Mouse (Mus musculus) heart, embryonic 14.5 days (tissue): Measurements from ENCODE around the gene Gm6370. TPM values are rescaled to one million over a fixed set of nuclear protein-coding genes. Genes with fewer than 3 reads are reported as not detected.
"Not testable (repeated sequence)": the region's sequence is repeated elsewhere in the genome, so short reads cannot be mapped to it uniquely, and the experiment has no call there.

Experiments
- ATAC-seq: fragments of 200-750 bp; cut with Nextera tagmentation; 2 replicates; pipeline ENCODE4 v1.8.0; 2017; ENCODE audit warnings: low read depth, moderate TSS enrichment; ENCODE audit not compliant: insufficient number of reproducible peaks, insufficient read depth, low FRiP score
- H3K27ac ChIP-seq, 2 experiments: fragments of 200-500 bp in 1 of 2; fragments of 300-500 bp in 1 of 2; sonication (generic) in 1 of 2; replicated peaks in 1 of 2; 2 replicates each; pipeline ENCODE4 v1.5.1; 2012 to 2014; ENCODE audit warnings: low read depth in 2 of 2, low read length in 2 of 2, control low read depth in 1 of 2, mild to moderate bottlenecking in 1 of 2, mixed read lengths in 1 of 2; ENCODE audit not compliant: control insufficient read depth in 1 of 2, insufficient read depth in 1 of 2
- H3K27me3 ChIP-seq: fragments of 300-500 bp; sonication (generic); 2 replicates; pipeline ENCODE4 v1.6.1; 2014; ENCODE audit warnings: mild to moderate bottlenecking, low read length, control low read depth; ENCODE audit not compliant: control insufficient read depth, insufficient read depth
- H3K36me3 ChIP-seq: fragments of 300-500 bp; sonication (generic); 2 replicates; pipeline ENCODE4 v1.6.1; 2014; ENCODE audit warnings: mild to moderate bottlenecking, control low read depth, low read length, mixed read lengths; ENCODE audit not compliant: control insufficient read depth, insufficient read depth
- H3K4me1 ChIP-seq, 2 experiments: fragments of 200-500 bp in 1 of 2; fragments of 300-500 bp in 1 of 2; sonication (generic) in 1 of 2; 2 replicates each; pipeline ENCODE4 v1.6.1; 2012 to 2014; ENCODE audit warnings: low read length in 2 of 2, control low read depth in 1 of 2, mixed read lengths in 1 of 2; ENCODE audit not compliant: control insufficient read depth in 2 of 2, insufficient read depth in 2 of 2
- H3K4me2 ChIP-seq: fragments of 300-500 bp; sonication (generic); 2 replicates; pipeline ENCODE4 v1.6.1; 2014; ENCODE audit warnings: mild to moderate bottlenecking, low read length
- H3K4me3 ChIP-seq, 2 experiments: fragments of 200-500 bp in 1 of 2; fragments of 300-500 bp in 1 of 2; sonication (generic) in 1 of 2; 2 replicates each; pipeline ENCODE4 v1.5.1; 2012 to 2014; ENCODE audit warnings: low read length in 2 of 2, mild to moderate bottlenecking in 2 of 2, control low read depth in 1 of 2, low read depth in 1 of 2, moderate library complexity in 1 of 2; ENCODE audit not compliant: control insufficient read depth in 1 of 2, insufficient read depth in 1 of 2
- H3K9ac ChIP-seq: fragments of 300-500 bp; sonication (generic); 2 replicates; pipeline ENCODE4 v1.6.1; 2014; ENCODE audit warnings: mild to moderate bottlenecking, low read length
- H3K9me3 ChIP-seq: fragments of 300-500 bp; sonication (generic); 2 replicates; pipeline ENCODE4 v1.6.1; 2016; ENCODE audit warnings: low read length, control low read depth; ENCODE audit not compliant: control insufficient read depth
- WGBS: fragments of 180-500 bp; shearing (Covaris S2); extraction: QIAGEN DNeasy Blood & Tissue Kit; methylation state at CpG from one replicate; pipeline ENCODE4 v1.1.7; 2014; 5-methylcytosine and 5-hydroxymethylcytosine counted together
- polyA plus RNA-seq: library from polyadenylated mRNA; unstranded; fragments of >200 nt; fragmentation: Nextera tagmentation; extraction: Ambion mirVana; gene quantifications from 2 replicates; pipeline ENCODE4 v1.2.1, GENCODE M21; 2014

Gm6370 gene
- not detected in 2 replicates for polyA plus RNA-seq

GRCm38 (mm10) chr5:146491063-146491462, at the start of gene Gm6370:
Gene Gm6370 (plus strand): TSS chr5:146491363.
- H3K36me3 ChIP-seq, ATAC-seq, H3K9me3 ChIP-seq, H3K4me2 ChIP-seq, H3K4me1 ChIP-seq, H3K4me3 ChIP-seq, H3K9ac ChIP-seq, H3K27me3 ChIP-seq, H3K27ac ChIP-seq: not testable (repeated sequence)
- no CpG with 5 or more reads among the region's 5 CpGs for WGBS

GRCm38 (mm10) chr5:146442767-146443166, 48.4 kb upstream of the Gm6370 start:
- no peak for ATAC-seq
- 66% methylated on average over 2 of the region's 2 CpGs for WGBS
- no peak overlapping the region for H3K27ac ChIP-seq

GRCm38 (mm10) chr5:146446633-146447032, 44.5 kb upstream of the Gm6370 start:
- H3K4me2 ChIP-seq = no peak overlapping the region
- no peak overlapping the region for H3K27ac ChIP-seq
- H3K9ac ChIP-seq = no peak overlapping the region
- no peaks in the 10 kb centered on the region for H3K9me3 ChIP-seq
- H3K4me1 ChIP-seq = no peaks in the 10 kb centered on the region
- WGBS = 65% methylated on average over 2 of the region's 2 CpGs
- ATAC-seq = no peak
- H3K36me3 ChIP-seq = no peaks in the 10 kb centered on the region
- no peak overlapping the region for H3K4me3 ChIP-seq
- H3K27me3 ChIP-seq = no peaks in the 10 kb centered on the region

More at GRCm38 (mm10) chr5:146442767-146443166, 48.4 kb upstream of the Gm6370 start:
- no peak overlapping the region for H3K4me2 ChIP-seq
- no peaks in the 10 kb centered on the region for H3K9me3 ChIP-seq
- H3K4me3 ChIP-seq = no peak overlapping the region
- H3K27me3 ChIP-seq = no peaks in the 10 kb centered on the region
- no peak overlapping the region for H3K9ac ChIP-seq
- H3K4me1 ChIP-seq = no peaks in the 10 kb centered on the region
- no peaks in the 10 kb centered on the region for H3K36me3 ChIP-seq

- H3K4me3 ChIP-seq = no peak overlapping the region
- no peak overlapping the region for H3K4me2 ChIP-seq
- H3K36me3 ChIP-seq = no peaks in the 10 kb centered on the region
- no peak for ATAC-seq
- 73% methylated on average over 11 of the region's 11 CpGs for WGBS
- no peak overlapping the region for H3K27ac ChIP-seq
- no peaks in the 10 kb centered on the region for H3K27me3 ChIP-seq
- no peaks in the 10 kb centered on the region for H3K4me1 ChIP-seq
- H3K9me3 ChIP-seq = no peaks in the 10 kb centered on the region
- H3K9ac ChIP-seq = no peak overlapping the region
These were observed 39.4 kb upstream of the Gm6370 start for GRCm38 (mm10) chr5:146451592-146452254.

- no peaks in the 10 kb centered on the region for H3K9me3 ChIP-seq
- ATAC-seq = no peak
- no peaks in the 10 kb centered on the region for H3K4me1 ChIP-seq
These were observed 37.6 kb upstream of the Gm6370 start for GRCm38 (mm10) chr5:146453556-146453955.

GRCm38 (mm10) chr5:146461612-146462011, 29.6 kb upstream of the Gm6370 start:
- H3K4me2 ChIP-seq = no peak overlapping the region
- H3K27me3 ChIP-seq = no peaks in the 10 kb centered on the region
- no peak for ATAC-seq
- H3K36me3 ChIP-seq = no peaks in the 10 kb centered on the region
- 69% methylated on average over 8 of the region's 8 CpGs for WGBS
- no peak overlapping the region for H3K9ac ChIP-seq
- no peaks in the 10 kb centered on the region for H3K9me3 ChIP-seq
- no peak overlapping the region for H3K27ac ChIP-seq
- H3K4me3 ChIP-seq = no peak overlapping the region
- no peaks in the 10 kb centered on the region for H3K4me1 ChIP-seq

More at GRCm38 (mm10) chr5:146453556-146453955, 37.6 kb upstream of the Gm6370 start:
- Histone ChIP-seq H3K9ac (no peak overlapping the region), H3K4me3 (no peak overlapping the region), H3K36me3 (no peaks in the 10 kb centered on the region), H3K27ac (no peak overlapping the region), H3K4me2 (no peak overlapping the region), H3K27me3 (no peaks in the 10 kb centered on the region)
- 83% methylated on average over 6 of the region's 6 CpGs for WGBS

GRCm38 (mm10) chr5:146466663-146467062, 24.5 kb upstream of the Gm6370 start:
- Histone ChIP-seq H3K9me3 (no peaks in the 10 kb centered on the region), H3K9ac (no peak overlapping the region), H3K36me3 (no peaks in the 10 kb centered on the region), H3K4me2 (no peak overlapping the region), H3K4me3 (no peak overlapping the region), H3K27ac (no peak overlapping the region), H3K4me1 (no peaks in the 10 kb centered on the region), H3K27me3 (no peaks in the 10 kb centered on the region)
- WGBS = 90% methylated on average over 19 of the region's 19 CpGs
- no peak for ATAC-seq

- 86% methylated on average over 9 of the region's 9 CpGs for WGBS
- ATAC-seq = no peak
These were observed 22.9 kb upstream of the Gm6370 start for GRCm38 (mm10) chr5:146468311-146468710.

More at GRCm38 (mm10) chr5:146468311-146468710, 22.9 kb upstream of the Gm6370 start:
- H3K4me3 ChIP-seq = no peak overlapping the region
- H3K9me3 ChIP-seq = no peaks in the 10 kb centered on the region
- no peaks in the 10 kb centered on the region for H3K27me3 ChIP-seq
- H3K4me2 ChIP-seq = no peak overlapping the region
- no peaks in the 10 kb centered on the region for H3K4me1 ChIP-seq
- H3K36me3 ChIP-seq = no peaks in the 10 kb centered on the region
- no peak overlapping the region for H3K27ac ChIP-seq
- H3K9ac ChIP-seq = no peak overlapping the region
